Mouse (Mus musculus) neural tube, postnatal 0 days (tissue): ENCODE results near the gene Lgr6. TPM values are rescaled to one million over a fixed set of nuclear protein-coding genes. Genes with fewer than 3 reads are reported as not detected.

Source experiments
- polyA plus RNA-seq: library from polyadenylated mRNA; unstranded; fragments of >200 nt; fragmentation: Nextera tagmentation; extraction: Ambion mirVana; gene quantifications from 2 replicates; pipeline ENCODE4 v1.2.1, GENCODE M21; 2015

Gene Lgr6
- polyA plus RNA-seq: 3.9 and 4.1 TPM in 2 replicates

DNA sequence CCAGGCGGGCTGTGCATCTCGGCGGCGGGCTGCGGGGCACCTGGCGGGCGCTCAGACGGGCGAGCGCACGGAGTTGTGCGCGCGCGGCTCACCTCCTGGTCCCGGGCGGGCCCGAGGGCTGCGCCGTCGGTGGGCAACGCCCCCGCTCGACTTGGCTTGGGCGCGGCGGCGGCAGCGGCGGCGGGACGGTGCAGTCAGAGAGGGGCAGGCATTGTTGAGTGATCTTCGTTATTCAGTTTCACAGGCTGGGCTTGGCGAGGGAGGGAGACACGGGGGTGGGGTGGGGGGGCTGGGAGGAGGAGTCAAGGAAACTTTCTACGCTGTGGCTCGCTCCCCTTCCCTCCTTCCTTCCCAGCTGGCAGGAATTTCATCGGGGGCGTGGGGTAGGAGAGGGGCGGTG, at the start of gene Lgr6:
TSS of gene Lgr6 (minus strand) at position 153 of the 400 bp plus-strand sequence.

GRCm38 (mm10) chr1:135146077-135146945, 41.2 kb upstream of the Lgr6 start, which contains the start of gene Arl8a:
TSS of gene Arl8a (plus strand) at chr1:135146824.

GRCm38 (mm10) chr1:135132473-135132872, 27.4 kb upstream of the Lgr6 start, which contains the start of gene Ptpn7:
TSS of gene Ptpn7 (plus strand) at chr1:135132700.

DNA sequence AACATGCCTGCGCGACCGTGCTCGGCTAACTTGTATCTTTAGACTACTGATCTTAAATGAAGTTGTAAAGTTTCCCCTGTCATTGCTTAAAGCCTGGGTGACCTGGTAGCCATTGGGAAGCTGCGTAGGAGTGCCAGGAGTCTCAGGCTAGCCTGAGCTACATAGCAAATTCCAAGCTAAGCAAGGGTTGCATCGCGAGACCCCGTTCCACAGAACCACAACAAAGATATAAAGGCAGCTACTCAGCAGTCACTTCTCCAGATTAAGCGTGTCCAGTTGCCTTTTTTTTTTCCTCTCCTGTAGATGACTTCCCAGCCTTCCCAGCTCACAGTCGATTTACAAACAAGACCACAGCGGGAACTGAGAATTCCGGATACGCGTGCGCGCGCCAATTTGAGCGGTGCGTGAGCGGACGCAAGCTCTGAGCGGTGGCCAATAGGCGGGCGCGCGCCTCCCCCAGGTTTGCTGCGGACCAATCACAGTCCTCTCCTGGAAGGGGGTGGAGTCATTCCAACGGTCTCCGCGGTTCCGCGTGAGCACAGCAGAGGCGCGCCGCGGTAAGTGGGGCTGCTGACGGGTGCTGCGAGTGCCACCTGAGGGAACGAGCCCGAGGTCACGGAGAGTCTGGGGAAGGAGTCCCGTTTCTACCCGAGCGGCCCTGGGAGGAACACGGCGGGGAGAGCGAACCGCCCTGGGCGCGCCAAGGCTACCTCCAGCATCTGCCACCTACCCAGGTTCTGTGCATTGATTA, 142.8 kb downstream of the Lgr6 start, which contains the start of gene Ube2t:
TSS of gene Ube2t (plus strand) at position 513 of the 751 bp plus-strand sequence.

DNA sequence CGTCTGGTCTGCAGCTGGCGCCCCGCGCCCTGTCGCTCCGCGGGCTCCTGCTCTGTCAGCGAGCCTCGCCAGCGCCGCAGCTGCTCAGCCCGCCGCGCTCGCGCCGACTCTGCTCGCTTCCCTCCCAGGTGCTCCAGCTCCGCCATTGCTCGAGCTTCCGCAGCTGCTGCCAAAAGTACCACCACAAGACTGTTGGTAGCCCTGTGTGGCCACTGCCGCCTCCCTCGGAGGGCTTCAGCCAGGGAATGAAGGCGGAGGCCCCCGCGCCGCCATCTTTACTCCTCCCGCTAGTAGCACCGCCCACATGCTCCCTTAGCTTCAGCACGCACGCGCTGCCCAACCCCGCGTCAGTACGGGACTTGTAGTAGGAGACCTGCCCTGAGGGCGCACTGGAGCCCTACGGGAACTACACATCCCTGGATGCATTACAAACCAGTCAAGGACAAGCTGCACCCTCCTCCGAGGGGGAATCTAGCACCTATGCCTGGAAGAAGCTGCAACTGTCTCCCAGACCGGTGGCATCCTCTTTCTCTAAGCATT, 149.4 kb downstream of the Lgr6 start, which contains the start of gene Ppp1r12b:
TSS of gene Ppp1r12b (minus strand) at position 306 of the 540 bp plus-strand sequence.

Other genes with a start within 250 kb of the Lgr6 start
- 14.1 and 15.2 TPM in 2 replicates for gene Ppp1r12b, start 149.3 kb downstream of the Lgr6 start, polyA plus RNA-seq
- gene Ube2t, start 142.7 kb downstream of the Lgr6 start, polyA plus RNA-seq: 5.1 and 7.5 TPM in 2 replicates
- gene Ptpn7, start 27.4 kb upstream of the Lgr6 start, polyA plus RNA-seq: 0.06 and 0.23 TPM in 2 replicates
- gene Arl8a, start 41.5 kb upstream of the Lgr6 start, polyA plus RNA-seq: 352 and 380 TPM in 2 replicates
- 30.8 and 36.0 TPM in 2 replicates for gene Gpr37l1, start 62.4 kb upstream of the Lgr6 start, polyA plus RNA-seq
- 0.29 and 0.36 TPM in 2 replicates for gene Elf3, start 153.3 kb upstream of the Lgr6 start, polyA plus RNA-seq
- gene Rnpep, start 178.8 kb upstream of the Lgr6 start, polyA plus RNA-seq: 51.3 and 57.2 TPM in 2 replicates
- 225 and 264 TPM in 2 replicates for gene Timm17a, start 208.5 kb upstream of the Lgr6 start, polyA plus RNA-seq
- gene Lmod1, start 219.5 kb upstream of the Lgr6 start, polyA plus RNA-seq: 0.17 and 0.18 TPM in 2 replicates